Mouse (Mus musculus): ENCODE results near the gene Ezr. TPM values are rescaled to one million over a fixed set of nuclear protein-coding genes. Genes with fewer than 3 reads are reported as not detected.

Ezr gene
- 79.3 and 84.0 TPM in 2 replicates for polyA plus RNA-seq (2012; rRNA removed)

DNA sequence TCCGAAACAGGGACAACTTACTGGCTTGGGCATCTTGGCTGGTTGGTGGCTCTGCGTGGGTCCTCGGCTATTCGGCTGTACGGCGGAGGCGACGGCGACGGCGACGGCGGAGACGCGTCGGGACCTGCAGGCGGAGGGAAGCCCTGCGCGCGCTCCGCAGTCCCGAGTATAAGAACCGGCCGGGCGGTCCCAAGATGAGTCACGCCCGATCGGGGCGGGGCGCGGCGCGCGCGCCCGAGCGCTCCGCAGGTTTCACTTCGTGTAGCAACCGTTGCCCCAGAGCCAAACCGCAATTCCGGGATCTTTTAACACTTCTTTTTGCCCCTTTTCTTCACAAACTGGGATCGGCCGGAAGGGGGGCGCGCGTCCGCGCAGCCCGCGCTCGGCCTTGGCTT lies at the start of gene Ezr:
TSS of gene Ezr (minus strand) at position 174 of the 395 bp plus-strand sequence.
- Histone ChIP-seq H3K4me3 (replicated peaks; ENCODE audit: extremely low read depth, low read depth, low read length) (peak within 1 kb of the TSS; percentile 94), H3K4me1 (ENCODE audit: control insufficient read depth, insufficient read depth, low read length) (peaks cover 14% of the 10 kb centered on the region)
- under 1% methylated on average over 52 of the region's 52 CpGs for WGBS
- TF ChIP-seq CTCF (IDR thresholded peaks at IDR 0.05; ENCODE audit: insufficient read depth, low read length) (no peak), POLR2A (IDR thresholded peaks at IDR 0.05; ENCODE audit: borderline replicate concordance, extremely low read depth, low read depth, low read length) (peak; percentile 96)
- peak; percentile 89 for DNase-seq

- Histone ChIP-seq H3K4me1 (ENCODE audit: control insufficient read depth, insufficient read depth, low read length) (peaks cover 13% of the 10 kb centered on the region), H3K4me3 (replicated peaks; ENCODE audit: extremely low read depth, low read depth, low read length) (no peak overlapping the region)
- DNase-seq = no peak
- TF ChIP-seq POLR2A (IDR thresholded peaks at IDR 0.05; ENCODE audit: borderline replicate concordance, extremely low read depth, low read depth, low read length) (no peak), CTCF (IDR thresholded peaks at IDR 0.05; ENCODE audit: insufficient read depth, low read length) (no peak)
- WGBS = 68% methylated on average over 1 of the region's 1 CpGs
These were observed 47.5 kb upstream of the Ezr start for GRCm38 (mm10) chr17:6830004-6830592.

DNA sequence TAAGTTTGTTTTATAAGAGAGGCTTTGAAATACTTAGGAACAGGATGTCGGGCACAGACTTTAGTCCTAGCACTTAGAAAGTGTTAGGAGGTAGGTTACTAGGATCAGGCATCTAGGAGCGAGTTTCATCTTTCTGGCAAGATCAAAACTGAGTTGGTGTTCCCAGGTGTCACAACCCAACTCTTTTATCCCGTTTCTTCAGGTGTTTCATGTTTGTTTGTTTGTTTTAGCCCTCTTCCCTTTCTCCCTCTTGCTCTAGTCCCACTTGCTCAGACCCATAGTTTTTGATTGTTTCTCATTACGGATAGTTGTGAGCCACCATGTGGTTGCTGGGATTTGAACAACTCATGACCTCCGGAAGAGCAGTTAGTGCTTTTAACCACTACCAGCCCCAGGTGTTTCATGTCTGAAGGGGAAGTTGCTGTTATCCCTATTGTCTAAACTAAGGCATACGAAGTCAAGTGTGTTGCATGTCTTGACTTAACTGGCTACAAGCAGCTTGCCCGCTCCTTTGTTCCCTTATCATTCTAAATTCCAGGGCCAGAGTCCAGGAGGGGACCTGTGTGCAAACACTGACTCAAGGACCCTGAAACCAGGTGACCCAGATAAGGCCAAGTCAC lies 46.1 kb upstream of the Ezr start:
- peak overlapping the region; percentile 86 for H3K4me3 ChIP-seq (replicated peaks; ENCODE audit: extremely low read depth, low read depth, low read length)
- 46% methylated on average over 7 of the region's 7 CpGs for WGBS
- TF ChIP-seq POLR2A (IDR thresholded peaks at IDR 0.05; ENCODE audit: borderline replicate concordance, extremely low read depth, low read depth, low read length) = no peak
- TF ChIP-seq CTCF (IDR thresholded peaks at IDR 0.05; ENCODE audit: insufficient read depth, low read length) = no peak
- no peak for DNase-seq
- H3K4me1 ChIP-seq (ENCODE audit: control insufficient read depth, insufficient read depth, low read length) = peaks cover 10% of the 10 kb centered on the region

- WGBS = under 1% methylated on average over 64 of the region's 64 CpGs
- TF ChIP-seq POLR2A (IDR thresholded peaks at IDR 0.05; ENCODE audit: borderline replicate concordance, extremely low read depth, low read depth, low read length) = peak; percentile 84
- no peak for TF ChIP-seq CTCF (IDR thresholded peaks at IDR 0.05; ENCODE audit: insufficient read depth, low read length)
- Histone ChIP-seq H3K4me3 (replicated peaks; ENCODE audit: extremely low read depth, low read depth, low read length) (peak overlapping the region; percentile 86), H3K4me1 (ENCODE audit: control insufficient read depth, insufficient read depth, low read length) (peaks cover 10% of the 10 kb centered on the region)
- peak; percentile 94 for DNase-seq
These were observed 45.3 kb upstream of the Ezr start for GRCm38 (mm10) chr17:6827740-6828461.

DNA sequence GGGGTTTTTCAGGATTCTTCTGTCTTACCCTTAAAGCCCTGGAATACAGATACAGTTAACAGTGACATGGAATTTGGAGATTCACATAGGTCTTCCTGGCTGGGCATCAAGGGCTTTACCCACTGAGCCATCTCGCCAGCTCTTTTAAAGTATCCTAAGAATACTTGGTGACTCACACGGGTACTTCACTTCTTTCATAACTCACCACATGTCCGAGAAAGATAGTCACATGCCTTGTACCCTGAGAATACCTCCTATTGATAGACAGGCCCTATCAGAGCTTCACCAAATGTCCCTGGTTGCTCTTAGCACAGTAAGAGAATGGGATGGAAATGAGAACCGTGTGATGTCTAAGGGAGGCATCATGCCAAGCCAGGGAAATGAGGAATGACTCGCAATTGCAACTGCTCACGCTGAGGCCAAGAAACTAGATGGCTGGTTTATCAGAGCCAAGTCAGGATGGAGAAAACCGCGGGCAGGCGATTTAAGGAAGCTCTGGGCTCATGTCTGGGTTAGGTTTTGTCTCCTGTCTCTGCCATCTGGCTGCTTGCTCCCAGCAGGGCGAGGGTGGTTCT lies 44.7 kb upstream of the Ezr start:
- 7% methylated on average over 10 of the region's 10 CpGs for WGBS
- DNase-seq = no peak
- Histone ChIP-seq H3K4me1 (ENCODE audit: control insufficient read depth, insufficient read depth, low read length) (peaks cover 10% of the 10 kb centered on the region), H3K4me3 (replicated peaks; ENCODE audit: extremely low read depth, low read depth, low read length) (peak overlapping the region; percentile 86)
- no peak for TF ChIP-seq CTCF (IDR thresholded peaks at IDR 0.05; ENCODE audit: insufficient read depth, low read length)
- TF ChIP-seq POLR2A (IDR thresholded peaks at IDR 0.05; ENCODE audit: borderline replicate concordance, extremely low read depth, low read depth, low read length) = no peak

GRCm38 (mm10) chr17:6816796-6817195 lies 34.2 kb upstream of the Ezr start:
- Histone ChIP-seq H3K4me1 (ENCODE audit: control insufficient read depth, insufficient read depth, low read length) (peaks cover 6% of the 10 kb centered on the region; the same call in 1 of the 2 replicates), H3K4me3 (replicated peaks; ENCODE audit: extremely low read depth, low read depth, low read length) (no peak overlapping the region)
- no peak for DNase-seq
- 73% methylated on average over 5 of the region's 5 CpGs for WGBS
- TF ChIP-seq CTCF (IDR thresholded peaks at IDR 0.05; ENCODE audit: insufficient read depth, low read length) = no peak
- TF ChIP-seq POLR2A (IDR thresholded peaks at IDR 0.05; ENCODE audit: borderline replicate concordance, extremely low read depth, low read depth, low read length) = no peak

DNA sequence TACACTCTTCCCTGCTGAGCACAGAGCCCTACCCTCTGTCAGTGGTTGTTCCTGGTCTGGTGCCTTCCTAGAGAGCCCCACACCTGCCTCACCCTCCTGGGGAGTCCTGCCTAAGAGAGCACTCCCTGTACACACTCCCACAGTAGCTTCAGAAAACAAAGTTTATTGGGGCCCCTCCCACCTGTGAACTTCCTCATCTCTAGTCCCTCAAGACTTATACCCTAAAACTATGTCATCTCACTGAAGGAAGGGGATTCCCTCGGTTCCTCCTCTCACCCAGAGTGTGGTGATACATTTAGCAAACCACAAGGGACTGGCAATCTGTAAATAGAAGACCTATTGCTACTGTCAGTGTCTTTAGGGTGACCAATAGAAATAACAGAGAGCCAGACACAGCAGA lies 33.6 kb upstream of the Ezr start:
- WGBS = 59% methylated on average over 1 of the region's 1 CpGs
- Histone ChIP-seq H3K4me3 (replicated peaks; ENCODE audit: extremely low read depth, low read depth, low read length) (no peak overlapping the region), H3K4me1 (ENCODE audit: control insufficient read depth, insufficient read depth, low read length) (peaks cover 6% of the 10 kb centered on the region; the same call in 1 of the 2 replicates)
- TF ChIP-seq CTCF (IDR thresholded peaks at IDR 0.05; ENCODE audit: insufficient read depth, low read length) (no peak), POLR2A (IDR thresholded peaks at IDR 0.05; ENCODE audit: borderline replicate concordance, extremely low read depth, low read depth, low read length) (no peak)
- no peak for DNase-seq

GRCm38 (mm10) chr17:6814656-6815055 lies 32.1 kb upstream of the Ezr start:
- WGBS = 19% methylated on average over 4 of the region's 4 CpGs
- no peak overlapping the region for H3K4me3 ChIP-seq (replicated peaks; ENCODE audit: extremely low read depth, low read depth, low read length)
- TF ChIP-seq POLR2A (IDR thresholded peaks at IDR 0.05; ENCODE audit: borderline replicate concordance, extremely low read depth, low read depth, low read length) = no peak
- TF ChIP-seq CTCF (IDR thresholded peaks at IDR 0.05; ENCODE audit: insufficient read depth, low read length) = no peak
- DNase-seq = no peak
- peaks cover 6% of the 10 kb centered on the region; the same call in 1 of the 2 replicates for H3K4me1 ChIP-seq (ENCODE audit: control insufficient read depth, insufficient read depth, low read length)

- peaks cover 6% of the 10 kb centered on the region; the same call in 1 of the 2 replicates for H3K4me1 ChIP-seq (ENCODE audit: control insufficient read depth, insufficient read depth, low read length)
- no peak for DNase-seq
- TF ChIP-seq CTCF (IDR thresholded peaks at IDR 0.05; ENCODE audit: insufficient read depth, low read length) (no peak), POLR2A (IDR thresholded peaks at IDR 0.05; ENCODE audit: borderline replicate concordance, extremely low read depth, low read depth, low read length) (no peak)
- no peak overlapping the region for H3K4me3 ChIP-seq (replicated peaks; ENCODE audit: extremely low read depth, low read depth, low read length)
- 41% methylated on average over 3 of the region's 3 CpGs for WGBS
These were observed 30.2 kb upstream of the Ezr start for GRCm38 (mm10) chr17:6812851-6813191.

Data from lung, adult 2 months (tissue).